ENCODE assay signal across 27 mouse cellular contexts in genomic region chr11:109844466-109844865, GRCm38 (mm10). TPM values are rescaled to one million over a fixed set of nuclear protein-coding genes. Genes with fewer than 3 reads are reported as not detected.
A peak's percentile ranks its signal among the peaks of the same experiment; 100 is the strongest.
DNase-seq lines count a peak whose midpoint lies in the region; ATAC-seq and TF ChIP-seq lines count a peak whose summit lies in the region.
"Had no signal": no experiment of that assay in that cellular context is flagged by ENCODE, and none has a peak within 500 bp of the region (broad histone marks: within the 10 kb centered on the region; RNA-seq: fewer than 3 reads in every experiment).

No protein-coding gene starts in this region.

- H3K9ac ChIP-seq in lung, embryonic 15.5 days: no peak overlapping the region
- H3K9ac ChIP-seq: embryonic facial prominence, embryonic 15.5 days; heart, embryonic 13.5 days had no signal

- no peaks in the 10 kb centered on the region for H3K36me3 ChIP-seq in lung, embryonic 15.5 days
- H3K36me3 ChIP-seq: embryonic facial prominence, embryonic 15.5 days; forebrain, embryonic 10.5 days; heart, embryonic 13.5 days had no signal

- WGBS in lung, embryonic 15.5 days: 45% methylated on average over 5 of the region's 5 CpGs
- WGBS in lung, adult 2 months: 63% methylated on average over 5 of the region's 5 CpGs

- no peaks in the 10 kb centered on the region for H3K9me3 ChIP-seq in lung, embryonic 15.5 days
- H3K9me3 ChIP-seq: embryonic facial prominence, embryonic 15.5 days; forebrain, embryonic 10.5 days had no signal

- no peak for ATAC-seq in lung, embryonic 15.5 days (ENCODE audit: borderline replicate concordance, extremely low read depth, low FRiP score, low TSS enrichment)
- 0 out of 2 replicates have a peak, but pooled peaks have one; percentile 30 for ATAC-seq in granulocyte monocyte progenitor cell, adult 5-6 weeks (replicated peaks; ENCODE audit: poor library complexity, severe bottlenecking)
- ATAC-seq: forebrain, embryonic 14.5 days had no signal

- H3K4me3 ChIP-seq in lung, embryonic 15.5 days: no peak overlapping the region
- H3K4me3 ChIP-seq in lung, adult 2 months (replicated peaks; ENCODE audit: extremely low read depth, low read depth, low read length): no peak overlapping the region
- H3K4me3 ChIP-seq: embryonic facial prominence, embryonic 15.5 days; erythroblast, embryonic 14.5 days; forebrain, embryonic 10.5 days; heart, embryonic 13.5 days had no signal

- peaks cover 21% of the 10 kb centered on the region for H3K4me1 ChIP-seq in lung, embryonic 15.5 days
- peaks cover 4% of the 10 kb centered on the region for H3K4me1 ChIP-seq in lung, adult 2 months (ENCODE audit: control insufficient read depth, insufficient read depth, low read length)

- no peak for TF ChIP-seq CTCF in lung, adult 2 months (IDR thresholded peaks at IDR 0.05; ENCODE audit: insufficient read depth, low read length)

- H3K27ac ChIP-seq in lung, embryonic 15.5 days: peak overlapping the region; percentile 50
- H3K27ac ChIP-seq: embryonic facial prominence, embryonic 15.5 days; forebrain, embryonic 10.5 days; heart, embryonic 13.5 days had no signal

- no peaks in the 10 kb centered on the region for H3K27me3 ChIP-seq in lung, embryonic 15.5 days
- H3K27me3 ChIP-seq: embryonic facial prominence, embryonic 15.5 days; heart, embryonic 13.5 days had no signal

- DNase-seq in heart, adult 11 months: peak; percentile 75
- no peak for DNase-seq in heart, adult 8-10 months (ENCODE audit: low spot score)
- peak; percentile 28 to 45 for DNase-seq in kidney, postnatal 4 days
- no peak for DNase-seq in kidney, postnatal 14 days
- DNase-seq in lung, adult 2 months: no peak
- DNase-seq in yolk sac, embryonic 10.5 days (ENCODE audit: low spot score): no peak
- DNase-seq: adrenal gland, postnatal 10 days; cerebellum, adult 11 months; cerebellum, adult 8-10 months; cerebellum, postnatal 14 days; embryo, embryonic 11 days; heart, postnatal 36 days had no signal

- TF ChIP-seq POLR2A in lung, adult 2 months (IDR thresholded peaks at IDR 0.05; ENCODE audit: borderline replicate concordance, extremely low read depth, low read depth, low read length): no peak

- H3K4me2 ChIP-seq in lung, embryonic 15.5 days: no peak overlapping the region
- H3K4me2 ChIP-seq: embryonic facial prominence, embryonic 15.5 days; heart, embryonic 13.5 days had no signal

RNA-seq across cellular contexts. Expression of gene 1700012B07Rik, which starts 16.6 kb away (rescaled TPM):
- not detected for total RNA-seq in heart, adult 8-10 months (2022)
- not detected in 2 replicates for polyA plus RNA-seq in lung, embryonic 15.5 days (2015; fragmentation: Nextera tagmentation; extraction: Ambion mirVana)
- 0.12 and 0.26 TPM in 2 replicates for polyA plus RNA-seq in lung, adult 2 months (2012; rRNA removed)
- total RNA-seq in granulocyte monocyte progenitor cell, adult 5-6 weeks (2014; fragmentation: Nextera tagmentation): not detected in 2 replicates
- total RNA-seq in granulocyte monocyte progenitor cell, adult 5-6 weeks (2017): not detected in 2 replicates
- total RNA-seq: adrenal gland, postnatal 10 days; adrenal gland, postnatal 4 days; common myeloid progenitor, adult 5-6 weeks; gastrocnemius, adult 8-10 months; gastrocnemius, postnatal 4 days; heart, postnatal 36 days; MEL had no signal
- polyA plus RNA-seq: embryonic facial prominence, embryonic 11.5 days; embryonic facial prominence, embryonic 15.5 days; erythroblast, embryonic 14.5 days; forebrain, embryonic 10.5 days; forebrain, embryonic 14.5 days; heart, embryonic 13.5 days; heart, postnatal 0 days; hindbrain, embryonic 11.5 days had no signal

Comparison
In these comparisons a context has a peak if more than half of its experiments do, and no peak if none do; other contexts are left out.
1. DNase-seq: peak in heart, adult 11 months (single experiment) and kidney, postnatal 4 days (2 of 2); none in heart, adult 8-10 months (single experiment), kidney, postnatal 14 days (single experiment), lung, adult 2 months (single experiment) and yolk sac, embryonic 10.5 days (single experiment).